Mouse (Mus musculus) spleen, postnatal 4 days (tissue): Measurements from ENCODE around the gene Nup107.

ENCODE experiments used
- DNase-seq, 2 experiments: peaks; one replicate each; pipeline ENCODE4 v3.0.0; 2022; ENCODE audit warnings: low spot score in 2 of 2

The Nup107 gene

DNA sequence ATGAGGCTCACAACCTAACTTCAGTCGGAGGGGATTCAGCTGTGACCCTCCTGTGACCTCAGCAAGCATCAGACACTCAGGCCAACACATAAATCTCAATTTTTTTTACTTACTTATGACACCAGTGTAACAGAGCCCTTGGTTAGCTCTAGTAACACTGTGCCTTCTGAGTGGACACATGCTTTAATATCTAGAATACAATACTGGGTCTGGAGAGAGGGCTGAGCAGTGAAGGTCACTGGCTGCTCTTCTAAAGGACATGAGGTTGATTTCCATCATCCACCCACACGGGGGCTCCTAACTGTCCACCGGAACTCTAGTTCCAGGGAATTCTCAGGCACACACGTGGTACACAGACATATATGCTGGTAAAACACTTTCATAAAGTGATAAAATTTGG is 13.6 kb downstream of the Nup107 start:
- no peak for DNase-seq

DNA sequence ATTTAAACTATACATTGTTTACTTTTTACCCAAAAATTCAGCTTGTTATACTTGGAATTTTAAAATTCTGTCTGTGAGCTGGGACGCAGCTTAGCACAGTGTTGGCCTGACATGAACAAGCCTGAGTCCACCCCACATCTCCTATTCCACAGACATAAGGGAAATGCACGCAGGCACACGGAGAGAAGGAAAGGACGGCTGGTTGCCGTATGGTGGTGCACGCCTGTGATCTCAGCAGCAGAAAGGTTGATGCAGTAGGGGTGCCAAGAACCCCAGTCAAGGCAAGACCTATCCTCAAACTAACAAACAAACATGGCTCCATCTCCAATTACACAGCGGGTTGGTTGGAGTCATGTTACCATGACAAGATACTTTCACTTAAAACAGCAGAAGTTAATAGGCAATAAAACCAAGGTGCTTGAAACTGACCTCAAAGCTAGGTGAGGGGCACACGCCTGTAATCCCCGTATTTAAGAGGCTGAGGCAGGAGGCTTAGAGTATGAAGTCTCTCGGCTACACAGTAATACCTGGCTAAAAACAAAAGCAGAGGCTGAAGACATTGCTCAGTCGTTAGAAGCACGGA is 14.1 kb downstream of the Nup107 start:
- DNase-seq, result no peak

DNA sequence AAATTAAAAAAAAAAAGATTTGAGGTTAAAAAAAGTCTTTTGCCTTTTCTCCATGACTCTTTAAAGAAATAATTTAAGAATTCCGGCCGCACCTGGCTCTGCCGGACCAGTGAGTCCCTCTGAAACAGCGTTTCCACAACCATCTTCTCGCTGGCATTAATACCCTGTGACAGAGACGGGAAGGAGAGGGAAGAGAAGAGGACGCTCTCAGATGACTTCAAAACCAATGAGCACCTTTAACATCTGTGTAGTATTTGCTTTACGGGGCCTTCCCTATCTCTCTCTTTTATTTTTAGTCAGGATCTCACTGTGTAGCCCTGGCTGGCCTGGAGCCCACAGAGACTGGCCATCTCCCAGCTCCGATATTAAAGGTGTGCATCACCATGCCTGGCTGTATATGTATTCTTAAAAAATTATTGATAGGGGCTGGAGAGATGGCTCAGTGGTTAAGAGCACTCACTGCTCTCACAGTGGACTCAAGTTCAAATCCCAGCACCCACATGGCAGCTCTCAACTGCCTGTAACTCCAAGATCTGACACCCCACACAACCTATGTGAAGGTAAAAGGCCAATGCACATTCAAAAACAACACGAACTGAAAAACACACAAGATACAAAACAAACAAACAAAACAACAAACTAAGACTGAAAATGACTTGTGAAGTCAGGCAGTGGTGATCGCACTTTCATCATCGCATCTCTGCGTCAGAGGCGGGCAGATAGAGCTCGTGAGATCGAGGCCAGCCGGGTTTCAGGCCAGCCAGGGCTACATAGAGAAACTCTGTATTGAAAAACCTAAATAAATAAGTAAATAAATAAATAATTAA is 14.8 kb downstream of the Nup107 start:
- no peak for DNase-seq

DNA sequence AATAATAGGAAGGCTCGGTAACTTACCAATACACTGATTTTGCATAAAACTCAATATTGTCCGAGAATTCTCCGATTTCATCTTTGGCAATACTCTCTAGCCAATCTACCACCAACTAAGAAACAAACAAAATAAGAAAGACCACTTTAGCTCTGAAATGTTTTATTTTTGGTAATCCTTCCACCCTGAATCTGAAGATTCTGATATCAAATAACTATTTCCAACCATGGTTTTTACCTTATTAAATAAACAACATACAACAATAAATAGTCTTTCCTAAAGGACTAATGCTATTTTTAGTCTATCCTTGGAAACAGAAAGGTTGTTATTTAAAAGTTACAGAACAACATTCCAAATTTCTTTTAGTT is 15.4 kb downstream of the Nup107 start:
- no peak for DNase-seq

DNA sequence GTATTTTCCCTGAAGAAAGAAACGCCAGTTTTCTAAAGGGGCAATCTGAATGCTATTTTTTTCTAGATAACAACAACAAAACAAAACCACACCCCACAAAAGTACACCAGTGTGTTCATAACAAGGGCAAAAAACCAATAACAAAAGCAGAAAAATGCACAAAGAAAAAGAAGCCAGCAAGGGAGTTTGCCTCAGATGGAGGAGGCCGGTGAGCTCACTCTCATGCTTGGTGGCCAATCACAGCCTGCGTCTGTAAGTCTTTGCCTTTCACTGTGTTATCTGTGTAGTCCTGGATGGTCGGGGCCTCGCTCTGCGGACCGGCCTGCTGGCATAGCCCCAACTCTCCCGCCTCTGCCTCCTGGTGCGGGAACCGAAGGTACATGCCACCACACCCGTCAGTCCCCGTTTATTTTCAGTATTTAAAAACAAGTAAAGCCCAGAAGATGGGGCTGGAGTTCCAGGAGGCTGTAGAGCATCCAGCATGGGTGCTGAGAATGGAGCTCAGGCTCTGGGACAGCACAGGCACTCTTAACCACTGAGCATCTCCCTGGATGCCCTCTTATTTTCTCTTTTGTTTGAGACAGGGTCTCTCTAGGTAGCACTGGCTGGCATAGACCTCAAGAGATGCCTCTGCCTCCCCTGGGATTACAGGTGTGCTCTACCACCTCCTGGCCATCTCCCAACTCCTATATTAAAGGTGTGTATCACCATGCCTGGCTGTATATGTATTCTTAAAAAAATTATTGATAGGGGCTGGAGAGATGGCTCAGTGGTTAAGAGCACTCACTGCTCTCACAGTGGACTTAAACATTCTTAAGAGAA is 16.0 kb downstream of the Nup107 start:
- no peak for DNase-seq

DNA sequence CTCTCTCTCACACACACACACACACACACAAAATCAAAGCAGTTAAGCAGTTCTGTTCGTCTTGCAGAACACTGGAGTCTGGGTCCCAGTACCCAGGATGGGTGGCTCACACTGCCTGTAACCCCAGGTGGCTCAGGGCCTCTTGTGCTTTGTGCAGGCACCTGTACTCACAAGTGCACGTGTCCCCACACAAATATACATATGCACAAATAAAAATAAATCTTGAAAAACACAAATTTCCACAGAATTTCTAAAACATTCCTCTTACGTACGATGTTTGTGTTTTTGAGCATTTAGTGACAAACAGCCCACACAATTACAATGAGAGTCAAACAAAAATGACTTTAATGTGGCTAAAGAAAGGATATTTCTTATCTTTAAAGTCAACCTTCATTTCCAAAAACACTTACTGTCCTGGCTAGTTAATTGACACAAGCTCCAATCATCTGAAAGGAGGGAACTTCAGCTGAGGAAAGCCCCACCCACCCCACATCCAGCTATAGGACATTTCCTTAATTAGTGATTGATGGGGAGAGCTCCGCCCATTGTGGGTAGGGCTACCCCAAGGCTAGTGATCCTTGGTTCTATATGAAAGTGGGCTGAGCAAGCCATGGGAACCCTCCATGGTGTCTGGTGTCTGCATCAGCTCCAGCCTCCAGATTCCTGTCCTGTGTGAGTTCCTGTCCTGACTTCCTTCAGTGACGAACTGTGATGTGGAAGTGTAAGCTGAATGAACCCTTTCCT is 16.9 kb downstream of the Nup107 start:
- no peak for DNase-seq

DNA sequence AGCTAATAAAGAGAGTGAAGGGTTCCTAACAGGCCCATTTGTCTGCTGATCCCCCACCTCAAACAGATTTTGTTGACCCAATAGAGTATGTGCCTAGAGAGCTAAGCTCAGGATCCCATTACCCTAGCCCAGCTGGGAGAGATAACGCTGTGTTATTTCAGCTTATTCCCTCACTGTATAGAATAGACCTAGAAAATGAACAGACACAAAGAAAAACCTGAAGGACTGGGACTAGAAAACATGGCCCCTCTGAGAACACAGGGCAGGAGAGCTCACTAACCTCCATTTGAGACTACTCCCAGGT is 17.7 kb downstream of the Nup107 start:
- DNase-seq, result no peak

DNA sequence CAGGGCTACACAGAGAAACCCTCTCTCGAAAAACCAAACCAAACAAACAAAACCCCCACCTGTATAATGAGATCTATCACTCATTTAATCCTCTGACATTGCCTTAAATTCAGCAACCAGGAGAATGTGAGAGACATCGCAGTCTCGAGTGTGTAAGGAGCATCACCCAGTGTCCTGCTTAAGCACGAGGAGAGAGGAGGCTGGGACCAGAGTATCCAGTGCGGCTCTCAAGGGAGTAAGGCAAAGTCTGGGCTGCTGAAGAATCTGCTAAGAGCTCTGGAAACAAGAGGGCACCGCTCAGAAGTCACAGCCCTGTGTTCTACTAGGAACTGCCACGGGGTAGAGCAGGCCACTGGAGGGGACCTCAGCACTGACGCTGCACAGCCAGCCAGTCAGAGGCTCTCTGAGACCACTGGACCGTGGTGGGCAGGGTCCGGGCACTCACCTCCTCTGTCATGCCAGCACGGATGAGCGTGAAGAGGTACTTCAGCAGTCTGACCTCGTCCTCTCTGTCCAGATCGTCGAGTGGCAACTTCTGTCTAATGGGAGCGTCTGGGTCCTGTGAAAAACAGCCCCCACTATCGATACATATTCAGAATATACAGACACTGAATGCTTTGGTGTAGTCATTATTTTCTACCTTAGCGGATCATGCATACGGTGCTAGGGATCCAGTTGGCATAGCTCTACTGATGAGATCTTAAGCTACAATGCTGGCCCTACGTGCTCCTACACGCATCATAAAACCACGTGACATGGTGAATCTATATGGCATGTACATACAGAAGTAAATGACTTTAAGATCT is 18.3 kb downstream of the Nup107 start:
- no peak for DNase-seq

DNA sequence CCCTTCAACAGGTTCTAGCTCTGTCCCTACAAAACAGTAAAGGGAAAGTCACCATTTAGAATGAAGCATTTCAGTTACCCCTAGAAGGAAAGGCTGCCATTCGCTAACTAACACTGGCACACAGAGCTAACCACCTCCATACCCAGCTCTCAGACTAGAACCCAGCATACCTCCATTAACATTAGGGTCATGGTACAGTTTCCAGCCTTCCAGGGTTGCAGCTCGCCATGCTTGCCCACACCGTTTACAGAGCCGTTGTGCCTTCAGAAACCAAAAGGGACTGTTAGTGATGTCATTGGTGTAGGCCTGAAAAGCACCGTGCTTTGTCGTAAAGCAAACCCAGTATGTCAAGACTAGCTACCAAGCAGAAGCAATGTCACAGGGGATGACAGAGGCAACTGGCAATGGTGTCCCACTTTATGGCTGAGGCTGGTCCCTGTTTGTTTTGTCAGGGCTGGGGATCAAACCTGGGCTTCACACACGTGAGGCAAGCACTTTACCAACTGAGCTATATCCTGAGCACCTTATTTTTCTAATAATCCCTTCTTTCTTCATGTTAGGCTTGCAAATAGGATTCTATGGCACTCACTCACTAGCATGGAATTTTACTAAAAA is 19.3 kb downstream of the Nup107 start:
- DNase-seq, result no peak

DNA sequence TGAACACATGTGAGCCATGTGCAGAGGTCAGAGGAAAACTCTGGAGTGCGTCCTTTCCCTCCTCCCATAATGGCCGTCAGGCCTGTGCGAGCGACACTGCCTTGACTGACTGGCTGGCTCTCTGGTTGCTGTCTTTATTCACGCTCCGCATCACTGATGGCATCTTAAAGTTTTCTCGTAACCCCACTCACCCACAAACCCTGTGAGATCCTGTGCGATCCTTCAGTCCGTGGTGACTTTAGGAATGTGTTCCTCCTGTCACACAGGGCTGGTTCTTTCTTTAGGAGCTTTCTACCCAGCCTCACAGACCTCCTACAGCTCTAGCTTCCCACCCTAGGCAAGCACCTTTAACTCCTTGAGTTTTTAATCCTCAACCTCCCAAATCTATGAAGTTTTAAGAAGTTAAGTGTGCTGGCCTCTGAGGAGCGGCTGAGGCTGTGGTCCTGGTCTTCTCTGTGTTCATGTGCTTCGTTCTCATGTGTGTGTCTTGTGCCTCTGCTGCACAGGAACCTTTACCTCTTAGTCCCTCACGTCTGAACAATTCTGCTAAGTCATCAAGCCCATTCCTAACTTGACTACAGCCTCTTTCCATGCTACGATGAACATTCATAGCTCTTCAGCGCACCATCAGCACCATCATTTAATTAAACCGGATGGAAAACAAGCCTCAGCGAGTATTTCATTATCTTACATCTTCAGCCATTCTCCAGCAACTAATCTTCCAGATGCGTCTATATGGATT is 20.0 kb downstream of the Nup107 start:
- DNase-seq, result no peak

DNA sequence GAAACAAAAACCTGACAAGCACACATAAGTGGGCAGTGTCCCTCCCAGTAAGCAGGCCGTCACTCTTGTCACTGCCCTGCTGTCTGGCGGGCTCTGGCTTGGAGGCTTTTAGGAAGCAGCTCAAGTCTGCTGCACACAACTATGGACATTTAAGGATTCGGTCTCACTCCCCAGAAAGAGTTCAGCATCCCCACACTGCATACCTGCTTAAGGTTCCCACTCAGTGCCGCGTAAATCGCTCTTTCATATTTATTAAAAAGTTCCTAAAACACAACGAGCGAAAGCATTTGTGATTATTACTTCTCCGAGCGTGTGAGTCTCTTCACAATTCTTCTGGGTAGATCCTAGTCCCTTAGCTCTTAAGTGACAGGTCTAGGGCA is 21.4 kb downstream of the Nup107 start:
- no peak for DNase-seq

DNA sequence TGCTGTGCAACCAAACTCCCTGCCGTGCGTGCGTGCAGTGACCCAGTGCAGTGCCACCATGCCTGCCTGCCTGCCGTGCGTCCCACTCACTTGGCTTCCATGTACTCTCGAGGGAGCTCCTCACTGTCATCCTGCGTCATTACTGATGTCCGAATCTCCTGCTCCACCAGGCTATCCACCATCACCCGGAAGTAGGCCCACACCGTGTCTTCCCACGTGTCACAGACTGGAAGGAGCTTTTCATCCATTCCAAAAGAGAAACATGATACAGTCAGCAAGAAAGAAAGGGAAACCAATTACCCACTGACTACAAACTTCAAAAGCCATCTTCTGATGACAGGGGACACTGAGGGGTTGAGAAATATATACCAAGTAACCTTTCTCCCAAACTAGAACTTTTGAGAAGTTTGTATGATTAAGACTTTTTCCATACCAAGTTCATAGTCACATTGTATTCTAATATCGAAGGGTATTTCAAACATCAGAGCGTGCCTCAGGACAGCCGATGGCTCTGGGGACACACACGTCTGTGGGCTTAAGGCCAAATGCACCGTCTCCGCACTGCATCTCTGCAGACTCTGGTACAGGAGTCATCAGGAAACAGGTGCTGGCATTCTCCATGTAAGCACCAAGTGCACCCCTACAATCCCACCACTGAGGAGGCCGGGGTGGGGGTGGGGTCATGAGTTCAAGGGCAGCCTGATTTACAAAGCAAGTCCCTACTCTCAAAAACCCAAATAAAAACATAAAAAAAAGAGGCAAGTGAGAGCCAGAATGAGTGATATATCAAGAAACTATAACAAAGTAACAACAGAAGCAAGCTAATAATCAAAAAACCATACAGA is 22.0 kb downstream of the Nup107 start:
- no peak for DNase-seq

DNA sequence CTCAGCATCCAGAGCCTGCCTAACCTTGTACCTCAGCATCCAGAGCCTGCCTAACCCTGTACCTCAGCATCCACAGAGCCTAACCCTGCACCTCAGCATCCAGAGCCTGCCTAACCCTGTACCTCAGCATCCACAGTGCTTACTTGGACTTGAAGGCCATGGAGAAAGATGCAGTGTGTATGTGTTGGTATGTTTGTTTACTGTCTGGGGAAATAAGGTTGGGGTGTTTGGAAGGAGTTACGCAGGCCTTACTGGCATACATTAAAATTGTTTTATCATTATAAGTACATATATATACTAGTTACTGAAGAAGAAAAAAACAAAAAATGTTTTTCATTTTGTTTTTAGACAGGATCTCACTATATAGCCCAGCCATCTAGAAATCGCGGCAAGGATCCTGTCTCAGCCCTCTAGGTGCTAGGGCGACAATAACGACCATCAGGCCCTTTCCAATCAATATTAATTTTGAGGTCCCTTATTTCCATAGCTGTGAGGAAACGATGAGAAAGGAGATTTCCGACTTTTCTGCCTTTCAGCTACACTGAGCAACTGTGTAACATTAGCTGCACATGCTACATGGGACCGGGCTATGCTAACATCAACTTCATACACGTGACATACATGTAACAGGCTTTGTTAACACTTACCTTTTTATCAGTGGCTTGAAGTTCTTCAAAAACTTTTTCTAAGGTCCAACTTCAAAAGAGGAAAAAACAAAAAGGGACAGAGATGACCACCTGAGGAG is 22.8 kb downstream of the Nup107 start:
- no peak for DNase-seq

DNA sequence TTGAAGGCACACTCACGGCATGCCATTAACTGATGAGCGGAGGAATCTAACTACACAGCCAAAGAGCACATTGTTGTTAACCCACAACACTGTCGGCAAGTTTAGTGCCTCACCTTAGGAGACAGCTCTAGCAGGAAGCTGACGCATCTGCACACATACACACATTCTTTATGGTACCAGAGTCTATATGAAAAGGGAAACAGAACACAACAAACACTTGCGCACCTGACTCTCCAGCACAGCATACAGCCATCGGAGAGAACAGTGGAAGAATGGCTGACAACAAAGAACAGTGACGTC is 24.4 kb downstream of the Nup107 start:
- no peak for DNase-seq

DNA sequence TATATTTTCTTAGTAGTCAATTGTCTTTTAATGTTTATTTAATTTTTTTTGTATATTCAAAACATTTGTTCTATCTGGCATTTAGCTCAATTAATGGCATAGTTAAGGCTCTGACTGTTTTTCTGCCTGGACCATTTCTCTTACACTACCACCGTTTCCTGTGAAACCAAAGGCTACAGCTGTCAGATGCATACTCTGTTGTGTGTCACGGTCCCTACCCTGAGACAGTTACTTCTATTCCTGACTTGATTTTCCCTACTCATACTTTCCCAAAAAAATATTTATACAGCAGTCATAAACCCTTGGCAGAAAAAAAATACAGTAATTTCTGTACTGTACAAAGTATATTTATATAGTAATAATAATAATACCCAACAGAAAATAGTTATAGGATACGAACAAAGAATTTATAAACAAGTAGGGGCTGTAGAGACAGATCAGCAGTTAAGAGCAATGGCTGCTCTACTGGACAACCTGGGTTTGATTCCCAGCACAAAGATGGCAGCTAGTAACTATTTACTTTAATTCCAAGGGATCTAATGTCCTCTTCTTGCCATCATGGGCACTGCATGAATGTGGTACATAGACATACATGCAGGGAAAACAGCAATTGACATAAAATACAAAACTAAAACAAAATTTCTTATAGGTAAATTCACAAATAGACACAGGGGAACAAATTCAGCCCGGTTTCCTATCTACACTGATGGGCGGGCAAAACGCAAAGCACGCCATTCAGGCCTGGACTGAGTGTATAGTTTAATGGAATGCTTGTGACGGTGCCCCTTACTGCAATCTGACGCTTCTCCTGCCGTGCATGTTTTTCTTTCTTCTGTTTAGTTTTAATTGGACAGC is 25.0 kb downstream of the Nup107 start:
- no peak for DNase-seq

DNA sequence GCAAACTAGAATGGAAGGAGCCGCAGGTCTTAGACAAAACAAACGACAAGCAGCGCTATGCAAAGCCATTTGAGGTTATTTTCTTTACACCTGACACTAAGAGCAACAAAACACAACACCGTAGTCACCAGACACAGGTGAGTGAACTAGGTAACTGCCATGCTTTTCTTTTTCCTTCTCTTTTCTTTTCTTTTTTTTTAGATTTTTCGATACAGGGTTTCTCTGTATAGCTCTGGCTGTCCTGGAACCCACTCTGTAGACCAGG is 25.7 kb downstream of the Nup107 start:
- DNase-seq, result no peak

DNA sequence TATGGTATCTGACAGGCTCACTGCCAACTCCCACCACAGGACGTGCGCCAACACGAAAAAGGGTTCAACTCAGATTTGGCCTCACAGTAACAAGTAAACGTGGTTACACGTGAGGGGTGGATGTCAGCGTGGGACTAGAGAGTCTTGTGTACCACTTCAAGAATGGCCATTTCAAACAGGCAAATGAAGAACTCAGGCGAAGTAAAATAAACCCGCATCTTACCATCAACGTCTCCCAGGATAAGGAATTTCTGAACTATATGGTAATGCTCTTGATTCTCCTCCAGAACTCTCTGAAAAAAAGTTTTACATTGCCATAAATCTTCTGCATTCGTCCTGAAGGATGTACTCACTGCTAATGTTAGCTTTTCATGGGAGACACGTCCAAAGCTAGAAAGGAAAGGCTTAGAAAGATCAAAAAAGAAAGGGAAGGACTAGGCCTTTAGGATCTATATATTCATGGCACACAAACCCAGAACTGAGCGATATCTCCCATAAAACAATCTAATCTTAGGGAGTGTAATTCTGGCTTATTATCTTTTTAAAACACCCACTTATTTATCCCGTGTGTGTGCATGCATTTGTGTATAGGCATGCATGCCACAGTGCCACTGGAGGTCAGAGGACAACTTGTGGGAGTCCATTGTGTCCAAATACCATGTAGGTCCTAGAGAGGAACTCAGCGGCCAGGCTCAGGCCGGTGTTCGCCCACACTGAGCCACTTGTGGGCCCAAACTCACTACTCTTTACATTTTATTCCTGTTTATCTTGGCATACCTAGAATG is 26.2 kb downstream of the Nup107 start:
- DNase-seq, result no peak
